In genomic region chr11:94866176-94866967, GRCm38 (mm10) we compare ENCODE assay signal across 9 mouse cellular contexts.
DNase-seq lines count a peak whose midpoint lies in the region; ATAC-seq and TF ChIP-seq lines count a peak whose summit lies in the region.
"Had no signal": no experiment of that assay in that cellular context is flagged by ENCODE, and none has a peak within 500 bp of the region (broad histone marks: within the 10 kb centered on the region; RNA-seq: fewer than 3 reads in every experiment).

No protein-coding gene starts in this region.

- TF ChIP-seq CTCF in C2C12 (IDR thresholded peaks at IDR 0.05; ENCODE audit: control insufficient read depth, insufficient read depth, insufficient read length), result peak; percentile 62

- no peaks in the 10 kb centered on the region for H3K36me3 ChIP-seq in C2C12 (ENCODE audit: control insufficient read depth, insufficient read depth)
- no peaks in the 10 kb centered on the region for H3K36me3 ChIP-seq in limb, embryonic 14.5 days (ENCODE audit: control insufficient read depth, insufficient read depth, low read length)
- H3K36me3 ChIP-seq: heart, embryonic 13.5 days had no signal

- peak; percentile 32 for DNase-seq in adrenal gland, adult 8-10 months
- peak; percentile 82 for DNase-seq in embryo, embryonic 9.5 days (ENCODE audit: extremely low spot score)
- peak; percentile 69 for DNase-seq in kidney, adult 9 months
- peak; percentile 72 for DNase-seq in limb, embryonic 14.5 days (ENCODE audit: low spot score)
- peak; percentile 79 for DNase-seq in ovary, postnatal 14 days (ENCODE audit: low spot score)
- peak; percentile 16 to 67 for DNase-seq in thymus, postnatal 10 days (ENCODE audit: low spot score in 2 of 2)

- no peaks in the 10 kb centered on the region for H3K79me3 ChIP-seq in C2C12 (ENCODE audit: low read depth)

- H3K4me1 ChIP-seq in limb, embryonic 14.5 days (ENCODE audit: control insufficient read depth, insufficient read depth, low read length), result no peaks in the 10 kb centered on the region

- no peak overlapping the region for H3K4me3 ChIP-seq in C2C12 (ENCODE audit: insufficient read depth, poor library complexity, severe bottlenecking)
- H3K4me3 ChIP-seq in limb, embryonic 14.5 days (replicated peaks; ENCODE audit: low read length), result no peak overlapping the region
- H3K4me3 ChIP-seq: heart, embryonic 13.5 days had no signal

- H3K27ac ChIP-seq in limb, embryonic 14.5 days (replicated peaks; ENCODE audit: low read depth, low read length), result no peak overlapping the region
- H3K27ac ChIP-seq: heart, embryonic 13.5 days had no signal

- no peak overlapping the region for H3K9ac ChIP-seq in limb, embryonic 14.5 days (ENCODE audit: low read depth, low read length, severe bottlenecking)
- H3K9ac ChIP-seq: heart, embryonic 13.5 days had no signal

- peak; percentile 63 for ATAC-seq in granulocyte monocyte progenitor cell, adult 5-6 weeks (replicated peaks; ENCODE audit: poor library complexity, severe bottlenecking)
- ATAC-seq in limb, embryonic 14.5 days (ENCODE audit: low FRiP score, low read depth), result peak; percentile 72

- no peaks in the 10 kb centered on the region for H3K27me3 ChIP-seq in C2C12 (ENCODE audit: control insufficient read depth, insufficient read depth, insufficient read length)
- H3K27me3 ChIP-seq in limb, embryonic 14.5 days (ENCODE audit: control insufficient read depth, insufficient read depth, low read length), result no peaks in the 10 kb centered on the region

- H3K79me2 ChIP-seq in C2C12 (ENCODE audit: control insufficient read depth, insufficient read depth), result no peaks in the 10 kb centered on the region

- no peak for TF ChIP-seq POLR2A in limb, embryonic 14.5 days (IDR thresholded peaks at IDR 0.05; ENCODE audit: borderline replicate concordance, extremely low read depth, insufficient read depth, insufficient read length)

- H3K4me2 ChIP-seq in limb, embryonic 14.5 days (replicated peaks; ENCODE audit: low read depth, low read length, severe bottlenecking), result no peak overlapping the region
- H3K4me2 ChIP-seq: heart, embryonic 13.5 days had no signal

- WGBS in limb, embryonic 14.5 days, result 15% methylated on average over 9 of the region's 9 CpGs

- no peak overlapping the region for H3ac ChIP-seq in C2C12 (ENCODE audit: control insufficient read depth, insufficient read length, low read depth)

- H3K9me3 ChIP-seq in limb, embryonic 14.5 days (ENCODE audit: control insufficient read depth, low read length), result no peaks in the 10 kb centered on the region
- H3K9me3 ChIP-seq: heart, embryonic 13.5 days had no signal

TF ChIP-seq in C2C12, 6 proteins besides CTCF, POLR2A, EP300 and RAD21:
- TF ChIP-seq FOSL1 (IDR thresholded peaks at IDR 0.05; ENCODE audit: insufficient read depth, low read length, poor library complexity, severe bottlenecking), result no peak
- no peak for TF ChIP-seq MAX (IDR thresholded peaks at IDR 0.05)
- TF ChIP-seq USF1 (IDR thresholded peaks at IDR 0.05; ENCODE audit: low read depth), result no peak
- TF ChIP-seq MYOD1 (IDR thresholded peaks at IDR 0.05; ENCODE audit: control insufficient read depth, insufficient read length, low read depth), result no peak
- TF ChIP-seq CEBPB (IDR thresholded peaks at IDR 0.05; ENCODE audit: low read depth), result no peak
- TF ChIP-seq MYOG (IDR thresholded peaks at IDR 0.05; ENCODE audit: control insufficient read depth, extremely low read depth, insufficient read length), result no peak

Comparison
In these comparisons a context has a peak if more than half of its experiments do, and no peak if none do; other contexts are left out.
1. DNase-seq: peak in every context shown above with its lines; median percentile 82 in embryo, embryonic 9.5 days; 79 in ovary, postnatal 14 days; 72 in limb, embryonic 14.5 days; 69 in kidney, adult 9 months; 42 in thymus, postnatal 10 days; 32 in adrenal gland, adult 8-10 months.